Mouse (Mus musculus) left cerebral cortex, adult 9 months (tissue): ENCODE results near the gene Slu7.
A peak's percentile ranks its signal among the peaks of the same experiment; 100 is the strongest.

Source experiments
- DNase-seq, 2 experiments: peaks; one replicate each; pipeline ENCODE4 v3.0.0; 2022; ENCODE audit warnings: low spot score in 2 of 2

The Slu7 gene

DNA sequence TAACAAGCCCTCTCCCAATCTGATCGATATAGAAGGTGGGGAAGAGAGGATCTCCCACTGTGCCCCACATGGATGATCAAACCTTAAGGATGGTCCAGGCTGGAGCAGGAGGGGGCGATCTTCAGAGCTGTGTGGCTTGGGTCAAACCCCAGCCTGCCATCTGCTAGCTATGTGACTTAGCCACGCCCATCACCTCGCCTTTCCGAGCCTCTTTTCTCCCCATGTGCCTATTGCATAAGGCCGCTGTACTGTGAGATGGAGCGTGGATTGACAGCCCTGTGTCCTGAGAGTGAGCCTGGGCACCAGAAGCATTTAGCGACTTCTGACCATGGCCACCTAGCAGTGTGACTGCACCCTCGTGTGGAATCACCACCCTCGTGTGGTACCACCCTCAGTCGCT, 51.1 kb downstream of the Slu7 start:
- DNase-seq, result no peak

DNA sequence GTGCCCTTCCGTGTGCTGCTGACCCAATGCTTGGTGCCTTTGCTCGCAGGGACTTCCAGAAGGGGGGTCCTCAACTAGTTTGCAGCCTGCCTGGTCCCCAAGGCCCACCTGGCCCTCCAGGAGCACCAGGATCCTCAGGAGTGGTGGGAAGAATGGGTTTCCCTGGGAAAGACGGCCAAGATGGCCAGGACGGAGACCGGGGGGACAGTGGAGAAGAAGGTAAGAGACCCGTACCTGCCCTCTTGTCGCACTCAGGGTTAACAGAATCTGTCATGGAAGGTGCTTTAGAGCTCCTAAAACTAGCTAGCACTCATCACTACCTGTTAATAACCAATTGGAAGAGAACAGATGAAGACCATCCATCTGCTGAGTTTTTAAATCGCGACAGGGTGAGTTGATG, 52.3 kb downstream of the Slu7 start:
- no peak for DNase-seq

DNA sequence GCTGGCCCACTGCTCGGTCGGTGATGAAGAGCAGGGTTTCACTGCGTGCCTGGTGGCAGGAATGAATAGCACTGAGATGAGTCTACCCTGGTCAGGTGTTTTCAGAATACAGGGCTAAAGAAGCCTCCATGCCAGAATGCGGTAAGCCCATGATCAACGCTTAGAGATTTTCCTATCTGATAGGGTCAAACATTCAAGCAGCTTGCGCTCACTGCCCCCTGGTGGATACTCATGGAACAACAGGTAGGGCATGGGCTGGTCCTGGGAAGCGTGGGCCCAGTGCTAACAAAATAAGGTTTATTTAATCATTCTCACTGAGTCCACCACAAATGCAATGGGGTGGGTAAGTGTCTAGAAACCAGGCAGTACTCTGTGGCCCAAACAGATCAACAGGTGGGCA, 59.1 kb downstream of the Slu7 start:
- DNase-seq, result peak in 1 of 2 experiments; percentile 76

DNA sequence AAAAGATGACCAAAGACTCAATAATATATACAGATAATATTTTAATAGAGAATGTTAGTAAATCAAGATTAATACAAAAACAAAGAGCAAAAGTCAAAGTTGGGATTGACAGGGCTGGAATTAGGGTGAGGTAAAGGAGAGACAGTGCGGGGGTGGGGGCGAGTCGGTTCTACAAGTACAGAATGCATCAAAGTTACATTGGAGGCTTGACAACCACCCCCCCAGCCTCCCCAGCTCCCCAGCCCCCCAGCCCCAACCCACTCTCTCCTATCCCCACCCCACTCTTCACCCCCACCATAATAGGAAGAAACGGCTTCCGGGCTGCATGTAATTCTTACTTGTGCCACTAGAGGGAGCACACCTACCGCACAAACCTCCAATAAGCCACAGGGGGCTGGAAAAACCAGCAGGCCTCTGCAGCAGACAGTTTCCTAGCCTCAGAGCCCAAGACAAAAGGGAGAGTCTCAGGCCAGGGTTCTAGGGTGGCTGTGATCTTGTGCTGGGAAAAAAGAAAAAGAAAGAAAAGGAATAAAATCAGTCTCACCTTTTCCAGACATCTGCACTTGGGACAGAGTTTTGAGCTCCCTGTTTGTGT, 60.4 kb downstream of the Slu7 start:
- peak in 1 of 2 experiments; percentile 77 for DNase-seq

DNA sequence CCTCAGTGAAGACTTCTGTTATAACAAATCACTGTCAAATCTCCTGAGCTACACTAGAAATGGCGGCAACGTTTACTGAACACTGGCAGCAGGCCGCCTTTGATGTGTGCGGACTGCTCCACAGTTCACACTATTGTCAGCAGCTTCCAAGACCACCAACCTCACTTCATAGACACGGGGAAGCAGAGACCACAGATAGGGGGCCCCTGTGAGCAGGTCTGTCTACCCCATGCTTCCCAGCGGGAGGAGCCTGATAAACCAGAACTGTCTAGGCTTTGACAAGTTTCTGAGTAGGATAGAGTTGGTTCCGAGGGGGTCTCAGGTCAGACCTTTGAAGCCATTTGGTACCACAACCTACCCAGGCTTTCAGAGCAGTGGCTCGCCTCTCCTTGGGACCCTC, 61.5 kb downstream of the Slu7 start:
- no peak for DNase-seq

DNA sequence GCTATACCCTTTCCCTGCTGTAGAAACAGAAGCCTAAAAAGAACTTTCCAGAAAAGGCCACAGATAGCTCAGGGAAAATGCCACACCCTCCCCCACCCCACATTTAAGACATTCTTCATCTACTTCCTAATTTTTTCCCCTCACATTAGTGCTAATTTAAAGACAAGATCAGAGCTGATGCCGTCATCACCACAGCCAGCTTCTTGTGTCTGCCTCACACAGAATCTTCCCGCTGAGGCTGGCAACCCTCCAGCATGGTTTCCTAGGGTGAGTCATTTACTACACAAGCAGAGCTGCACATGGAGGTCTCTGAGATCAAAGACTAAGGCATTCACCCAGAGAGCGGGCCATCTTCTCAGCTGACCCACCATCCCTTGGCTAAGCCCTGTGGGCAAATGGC, 62.0 kb downstream of the Slu7 start:
- DNase-seq, result peak; percentile 20 to 25
